Mouse (Mus musculus) CH12.LX (cell line): ENCODE results near the gene Catsper1.

Experiments
- CTCF ChIP-seq, 2 experiments: IDR thresholded peaks in 1 of 2; conservative IDR thresholded peaks in 1 of 2; 2 replicates each; pipeline ENCODE4 v1.5.1; 2011 to 2012; ENCODE audit warnings: low read depth in 2 of 2, low read length in 2 of 2, improper control_type of control experiment in 1 of 2, inconsistent platforms in 1 of 2, mild to moderate bottlenecking in 1 of 2, moderate library complexity in 1 of 2
- E2F4 ChIP-seq: IDR thresholded peaks from 2 replicates; pipeline ENCODE4 v1.6.1; 2011; ENCODE audit warnings: low read depth, low read length, improper control_type of control experiment; ENCODE audit not compliant: insufficient replicate concordance
- ELF1 ChIP-seq: IDR thresholded peaks from 2 replicates; pipeline ENCODE4 v1.6.1; 2014; ENCODE audit warnings: low read depth, mild to moderate bottlenecking, inconsistent platforms, low read length, improper control_type of control experiment
- MAX ChIP-seq: IDR thresholded peaks from 2 replicates; pipeline ENCODE4 v1.6.1; 2011; ENCODE audit warnings: low read length, improper control_type of control experiment
- MXI1 ChIP-seq: IDR thresholded peaks from 2 replicates; pipeline ENCODE4 v1.6.1; 2011; ENCODE audit warnings: mild to moderate bottlenecking, low read depth, low read length, improper control_type of control experiment
- MYC ChIP-seq: IDR thresholded peaks from 2 replicates; pipeline ENCODE4 v1.6.1; 2011; ENCODE audit warnings: low read depth, mild to moderate bottlenecking, improper control_type of control experiment, low read length
- NELFE ChIP-seq: IDR thresholded peaks from 2 replicates; pipeline ENCODE4 v1.6.1; 2011; ENCODE audit warnings: low read depth, low read length, improper control_type of control experiment
- PAX5 ChIP-seq: IDR thresholded peaks from 2 replicates; pipeline ENCODE4 v1.6.1; 2012; ENCODE audit warnings: low read length, inconsistent platforms, mixed read lengths
- RAD21 ChIP-seq: IDR thresholded peaks from 2 replicates; pipeline ENCODE4 v1.6.1; 2011; ENCODE audit warnings: low read depth, mild to moderate bottlenecking, low read length, improper control_type of control experiment, moderate library complexity
- ZNF384 ChIP-seq: IDR thresholded peaks from 2 replicates; pipeline ENCODE4 v1.6.1; 2012; ENCODE audit warnings: low read depth, low read length, improper control_type of control experiment, inconsistent platforms

- TF ChIP-seq MYC (0 out of 2 replicates have a peak, but pooled peaks have one; percentile 56), PAX5 (no peak), MAX (no peak), ZNF384 (no peak), CTCF (conservative IDR thresholded peaks at IDR 0.05 in 1 of 2, IDR thresholded peaks at IDR 0.05 in 1 of 2; ENCODE audit: low read depth in 2 of 2, low read length in 2 of 2) (peak; percentile 93 to 97), MXI1 (no peak), RAD21 (peak; percentile 77), NELFE (no peak), ELF1 (no peak), E2F4 (no peak)
Observed at GRCm38 (mm10) chr19:5337975-5338374, 2.4 kb downstream of the Catsper1 start.
